Mouse (Mus musculus): ENCODE measurements around the gene Rragd.

Rragd gene

DNA sequence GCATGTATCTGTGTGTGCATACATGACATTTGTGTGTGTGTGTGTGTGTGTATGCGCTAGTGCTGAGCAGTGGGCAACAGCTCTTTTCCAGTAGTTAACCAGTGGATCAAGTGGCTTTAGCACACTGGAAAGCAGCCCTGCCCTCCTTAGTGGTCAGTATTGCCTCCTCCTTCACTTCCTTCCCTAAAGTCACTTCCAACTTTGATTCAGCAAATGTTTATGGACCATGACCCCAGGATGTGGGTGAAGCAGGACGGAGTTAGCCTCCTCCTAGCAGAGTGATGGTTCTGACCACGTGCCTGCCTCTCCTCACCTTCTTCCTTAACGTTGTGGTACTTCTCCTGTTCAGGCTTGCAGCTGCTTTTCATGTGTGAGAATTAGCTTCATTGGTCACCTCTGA, 57.0 kb downstream of the Rragd start:
- DNase-seq (ENCODE audit: low read depth, low spot score), result no peak

DNA sequence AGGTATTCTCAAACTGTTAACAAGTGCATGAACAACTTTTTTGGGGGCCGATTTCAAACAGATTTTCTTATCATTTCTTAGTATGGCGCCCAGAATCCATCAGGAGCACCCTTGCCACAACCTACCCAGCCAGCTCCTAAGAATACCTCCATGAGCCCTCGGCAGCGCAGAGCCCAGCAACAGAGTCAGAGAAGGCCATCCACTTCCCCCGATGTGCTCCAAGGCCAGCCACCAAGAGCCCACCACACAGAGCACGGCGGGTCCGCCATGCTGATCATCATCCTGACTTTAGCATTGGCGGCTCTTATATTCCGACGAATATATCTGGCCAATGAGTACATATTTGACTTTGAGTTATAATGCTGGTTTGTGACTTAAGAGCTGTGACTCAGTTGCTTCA, 66.8 kb downstream of the Rragd start:
- no peak for DNase-seq (ENCODE audit: low read depth, low spot score)

GRCm38 (mm10) chr4:33052055-33052454, 69.2 kb downstream of the Rragd start:
- no peak for DNase-seq (ENCODE audit: low read depth, low spot score)

DNA sequence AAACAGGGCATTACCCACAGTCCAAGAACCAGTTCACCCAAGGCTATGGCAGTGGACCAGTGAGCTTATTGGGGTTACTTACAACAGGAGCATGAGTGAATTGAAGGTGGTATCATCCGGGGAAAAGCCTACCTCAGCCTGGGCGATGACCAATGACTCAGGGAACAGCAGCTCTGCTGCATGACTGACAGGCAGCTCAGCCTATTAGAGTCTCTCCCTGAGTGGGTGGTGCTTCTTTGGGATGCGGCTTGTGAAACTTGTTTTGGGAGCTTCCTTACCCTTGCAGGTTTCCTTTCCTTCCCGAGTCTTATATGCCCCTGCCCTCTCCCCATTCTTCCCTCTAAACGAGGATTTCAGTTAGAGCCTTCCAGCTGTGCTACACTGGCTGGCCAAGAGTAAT, 69.8 kb downstream of the Rragd start:
- no peak for DNase-seq (ENCODE audit: low read depth, low spot score)

DNA sequence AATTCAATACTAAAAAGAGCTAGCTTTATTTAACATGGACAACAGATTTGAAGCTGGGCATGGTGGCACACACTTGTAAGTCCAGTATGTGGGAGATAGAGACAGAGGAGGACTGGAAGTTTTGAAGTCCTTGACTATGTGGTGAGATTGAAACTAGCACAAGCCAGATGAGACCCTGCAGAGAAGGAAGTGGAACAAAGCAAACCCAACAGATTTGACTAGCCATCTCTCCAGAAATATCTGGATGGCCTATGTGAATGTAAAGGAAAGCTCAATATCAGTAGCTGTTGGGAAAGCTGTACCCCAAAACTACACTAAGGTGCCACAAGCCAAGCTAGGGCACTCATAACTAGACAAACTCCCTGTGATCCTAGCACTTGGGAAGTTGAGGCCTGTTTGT, 71.6 kb downstream of the Rragd start:
- DNase-seq (ENCODE audit: low read depth, low spot score), result no peak

DNA sequence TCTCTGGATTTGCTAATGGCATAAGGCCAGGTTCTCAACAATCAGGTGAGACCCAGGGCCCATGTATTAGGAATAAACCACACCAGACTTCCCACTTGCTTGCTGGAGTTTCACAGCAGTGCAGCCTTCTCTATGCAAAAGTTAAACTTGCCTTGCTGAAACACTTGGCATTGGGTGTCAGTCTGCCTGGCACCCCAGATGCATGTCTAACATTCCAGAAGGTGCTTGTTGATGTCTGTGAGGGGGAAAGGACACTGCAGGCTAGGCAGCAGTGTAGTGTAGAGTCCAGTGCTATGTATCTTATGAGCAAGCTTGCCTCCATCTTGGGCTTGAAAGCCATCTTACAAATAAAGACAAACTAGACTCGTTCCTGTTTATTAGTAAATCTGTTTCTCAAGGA, 73.5 kb downstream of the Rragd start:
- no peak for DNase-seq (ENCODE audit: low read depth, low spot score)

DNA sequence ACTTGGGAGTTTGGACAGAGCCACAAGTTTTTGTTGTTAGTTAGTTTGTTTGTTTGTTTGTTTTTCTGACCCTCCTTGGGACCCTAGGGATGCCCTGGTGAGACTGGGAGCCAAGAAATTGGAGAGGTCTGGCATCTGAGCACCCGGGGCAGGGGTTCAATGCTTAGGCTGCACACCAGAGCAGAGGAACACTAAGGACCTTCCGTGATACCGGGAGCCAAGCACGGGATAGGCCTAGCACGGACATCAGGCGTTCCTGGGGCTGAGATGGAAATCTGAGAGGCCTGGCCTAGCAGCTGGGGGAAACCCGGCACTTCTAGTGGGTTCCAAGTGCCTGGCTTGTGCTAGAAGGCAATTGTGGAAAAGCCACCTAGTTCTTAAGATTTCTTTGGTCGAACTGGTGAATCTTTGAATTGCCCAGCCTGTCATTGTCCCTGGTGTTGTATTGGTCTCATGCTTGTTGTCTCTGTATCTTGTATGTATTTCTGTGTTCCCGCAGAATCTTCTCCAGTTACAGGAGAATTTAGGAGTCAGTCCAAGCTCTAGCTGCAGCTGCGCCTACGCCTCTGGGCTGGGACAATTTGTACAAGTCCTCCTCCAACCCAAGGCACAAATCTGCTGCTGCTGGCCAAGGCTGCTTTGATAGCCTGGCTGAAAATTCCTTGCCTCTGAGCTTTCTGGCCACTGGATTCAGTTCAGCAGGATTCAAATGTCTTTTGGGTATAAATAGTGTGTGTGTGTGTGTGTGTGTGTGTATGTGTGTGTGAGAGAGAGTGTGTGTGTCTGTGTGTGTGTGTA, 75.3 kb downstream of the Rragd start:
- DNase-seq (ENCODE audit: low read depth, low spot score), result no peak

DNA sequence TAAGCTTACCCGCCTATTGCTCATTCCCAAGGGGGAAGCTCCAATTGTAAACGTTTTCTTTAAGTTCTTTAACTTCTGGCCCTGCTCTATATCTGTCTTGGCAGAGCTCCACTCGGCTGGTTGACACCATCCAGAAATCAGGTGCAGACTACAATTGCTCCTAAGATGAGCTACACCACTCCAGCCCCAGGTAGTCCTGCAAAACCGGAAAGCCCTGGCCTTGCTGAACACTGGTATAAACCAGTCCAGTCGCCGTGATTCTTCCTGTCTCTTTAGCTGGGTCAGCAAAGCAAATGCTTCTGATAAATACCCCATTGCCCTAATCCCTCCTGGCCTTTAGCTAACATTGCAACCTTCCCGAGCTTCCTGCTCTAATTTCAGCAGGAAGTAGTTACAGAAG, 78.3 kb downstream of the Rragd start:
- no peak for DNase-seq (ENCODE audit: low read depth, low spot score)

DNA sequence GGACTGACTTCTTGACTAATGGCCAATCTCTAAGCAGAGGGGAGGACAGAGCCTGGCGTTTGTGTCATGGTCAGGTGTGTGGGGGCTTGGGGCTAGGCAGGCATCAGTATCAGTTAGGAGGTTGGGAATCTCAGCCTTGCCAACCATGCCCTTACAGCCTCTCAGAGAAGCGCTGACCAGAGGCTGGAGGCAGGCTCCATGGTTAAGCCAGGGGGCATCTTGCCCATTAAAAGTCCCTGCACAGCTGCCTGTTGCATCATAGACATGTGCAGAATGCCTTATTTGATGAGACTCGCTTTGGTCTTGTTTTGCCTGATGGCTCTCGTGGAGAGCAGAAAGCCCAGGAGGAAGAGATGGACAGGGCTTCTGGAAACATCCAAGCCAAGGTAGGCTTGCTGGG, 80.1 kb downstream of the Rragd start, which contains the start of gene Gabrr2:
TSS of gene Gabrr2 (plus strand) at position 19 of the 400 bp plus-strand sequence.
- DNase-seq (ENCODE audit: low read depth, low spot score), result no peak

DNA sequence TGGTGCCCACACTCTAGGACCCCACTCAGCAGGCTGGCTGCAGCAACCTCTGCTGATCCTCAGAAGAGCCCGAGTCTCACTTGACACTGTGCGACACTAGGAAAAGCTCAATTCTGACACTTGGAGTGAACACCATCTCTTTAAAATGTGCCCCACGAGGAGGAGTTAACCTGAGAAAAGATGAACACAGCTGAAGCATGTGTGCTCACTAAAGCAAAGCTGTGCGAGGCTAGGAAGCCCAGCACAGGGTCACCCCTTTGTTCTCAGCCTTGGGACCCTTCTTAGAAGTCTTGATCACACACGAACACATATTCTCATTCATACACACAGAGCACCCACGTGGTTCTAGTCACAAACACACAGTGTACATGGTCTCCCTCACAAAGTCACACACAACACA, 82.1 kb downstream of the Rragd start:
- no peak for DNase-seq (ENCODE audit: low read depth, low spot score)

DNA sequence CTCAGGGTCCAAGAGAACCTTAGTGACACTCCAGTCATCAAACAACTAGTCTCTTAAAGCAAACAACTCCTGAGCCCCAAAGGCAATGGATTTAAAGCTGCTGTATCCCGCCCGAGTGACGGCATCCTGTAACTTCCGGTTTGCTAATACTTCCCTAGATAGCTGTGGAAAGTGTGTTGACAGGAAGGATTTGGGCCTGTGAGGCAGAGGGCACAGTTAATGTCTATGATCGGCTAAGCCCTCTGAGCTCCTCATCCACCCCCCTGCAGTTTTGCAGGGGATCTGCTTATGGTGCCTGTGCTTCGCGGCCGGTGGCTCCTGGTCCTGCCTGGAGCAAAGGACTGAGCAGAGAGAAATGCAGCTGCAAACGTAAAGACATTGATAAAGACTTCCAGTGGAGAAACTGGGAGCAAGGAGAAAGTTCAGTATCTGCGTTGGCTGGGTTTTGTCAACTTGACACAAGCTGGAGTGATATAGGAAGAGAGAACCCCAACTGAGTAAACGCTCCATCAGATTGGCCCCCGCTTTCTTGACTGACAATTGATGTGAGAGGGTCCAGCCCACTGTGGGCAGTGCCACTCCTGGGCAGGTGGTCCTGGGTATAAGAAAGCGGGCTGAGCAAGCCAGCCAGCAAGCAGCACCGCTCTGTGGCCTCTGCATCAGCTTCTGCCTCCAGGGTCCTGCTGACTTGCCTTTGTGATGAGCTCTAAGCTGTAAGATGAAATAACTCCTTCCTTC, 83.6 kb downstream of the Rragd start:
- DNase-seq (ENCODE audit: low read depth, low spot score), result no peak

GRCm38 (mm10) chr4:33067331-33067730, 84.5 kb downstream of the Rragd start:
- no peak for DNase-seq (ENCODE audit: low read depth, low spot score)

DNA sequence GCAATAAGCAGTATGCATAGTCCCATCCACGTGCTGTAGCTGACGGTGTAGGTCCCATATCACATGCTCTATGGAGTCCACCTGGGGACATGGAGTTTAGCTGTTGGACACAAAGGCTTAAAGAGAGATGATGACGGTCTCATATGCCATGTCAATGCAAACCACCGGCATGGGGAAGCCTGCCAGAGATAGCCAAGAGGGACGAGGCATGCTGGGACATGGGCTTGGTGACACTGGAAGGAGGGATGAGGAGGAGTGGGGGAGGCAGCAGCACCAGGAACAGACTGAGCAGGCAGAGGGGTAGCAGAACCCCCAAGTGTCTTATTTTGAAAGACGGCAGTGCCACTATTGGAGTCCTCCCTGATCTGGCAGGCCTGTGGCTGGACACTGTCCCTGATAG, 85.0 kb downstream of the Rragd start:
- DNase-seq (ENCODE audit: low read depth, low spot score), result no peak

- DNase-seq (ENCODE audit: low read depth, low spot score), result no peak
Observed at GRCm38 (mm10) chr4:33068894-33069293, 86.1 kb downstream of the Rragd start.

GRCm38 (mm10) chr4:33070326-33070725, 87.5 kb downstream of the Rragd start:
- DNase-seq (ENCODE audit: low read depth, low spot score), result no peak

- DNase-seq (ENCODE audit: low read depth, low spot score), result no peak
Observed at GRCm38 (mm10) chr4:33071337-33071736, 88.5 kb downstream of the Rragd start.

Measured in WW6 (cell line).